11 mouse cellular contexts compared by ENCODE assay signal in genomic region chr1:133797327-133797978, GRCm38 (mm10). TPM values are rescaled to one million over a fixed set of nuclear protein-coding genes. Genes with fewer than 3 reads are reported as not detected.
DNase-seq lines count a peak whose midpoint lies in the region; ATAC-seq and TF ChIP-seq lines count a peak whose summit lies in the region.
"Had no signal": no experiment of that assay in that cellular context is flagged by ENCODE, and none has a peak within 500 bp of the region (broad histone marks: within the 10 kb centered on the region; RNA-seq: fewer than 3 reads in every experiment).

No protein-coding gene starts in this region.

- TF ChIP-seq EP300 in lung, postnatal 0 days (IDR thresholded peaks at IDR 0.05) = no peak

- no peaks in the 10 kb centered on the region for H3K9me3 ChIP-seq in forebrain, postnatal 0 days (ENCODE audit: low read length)
- H3K9me3 ChIP-seq in forebrain, embryonic 16.5 days (ENCODE audit: control insufficient read depth, low read length) = no peaks in the 10 kb centered on the region
- H3K9me3 ChIP-seq in lung, postnatal 0 days (ENCODE audit: low read length) = no peaks in the 10 kb centered on the region
- no peaks in the 10 kb centered on the region for H3K9me3 ChIP-seq in intestine, embryonic 14.5 days (ENCODE audit: control insufficient read depth, low read length)
- no peaks in the 10 kb centered on the region for H3K9me3 ChIP-seq in neural tube, embryonic 15.5 days (replicated peaks)

- WGBS in forebrain, postnatal 0 days = 50% methylated on average over 1 of the region's 1 CpGs
- WGBS in forebrain, embryonic 16.5 days = 43% methylated on average over 1 of the region's 1 CpGs
- 70% methylated on average over 1 of the region's 1 CpGs for WGBS in lung, postnatal 0 days
- 85% methylated on average over 1 of the region's 1 CpGs for WGBS in intestine, embryonic 14.5 days
- 56% methylated on average over 1 of the region's 1 CpGs for WGBS in neural tube, embryonic 15.5 days

- no peak overlapping the region for H3K4me3 ChIP-seq in forebrain, postnatal 0 days (ENCODE audit: low read depth, low read length)
- no peak overlapping the region for H3K4me3 ChIP-seq in forebrain, embryonic 16.5 days (replicated peaks; ENCODE audit: low read length)
- no peak overlapping the region for H3K4me3 ChIP-seq in lung, postnatal 0 days (ENCODE audit: low read depth, low read length)
- 0 out of 2 replicates have a peak overlapping the region, but pooled peaks have one; percentile 73 for H3K4me3 ChIP-seq in intestine, embryonic 14.5 days (ENCODE audit: low read depth, low read length)
- no peak overlapping the region for H3K4me3 ChIP-seq in neural tube, embryonic 15.5 days (replicated peaks)

- no peak overlapping the region for H3K27ac ChIP-seq in forebrain, postnatal 0 days (ENCODE audit: low read depth, low read length)
- no peak overlapping the region for H3K27ac ChIP-seq in forebrain, embryonic 16.5 days (ENCODE audit: low read length)
- no peak overlapping the region for H3K27ac ChIP-seq in lung, postnatal 0 days (ENCODE audit: low read length)
- H3K27ac ChIP-seq in intestine, embryonic 14.5 days (ENCODE audit: low read depth) = no peak overlapping the region
- no peak overlapping the region for H3K27ac ChIP-seq in neural tube, embryonic 15.5 days (replicated peaks)

- H3K27me3 ChIP-seq in forebrain, postnatal 0 days (ENCODE audit: insufficient read depth, low read length) = no peaks in the 10 kb centered on the region
- H3K27me3 ChIP-seq in forebrain, embryonic 16.5 days (replicated peaks; ENCODE audit: control insufficient read depth, insufficient read depth, low read length) = no peaks in the 10 kb centered on the region
- H3K27me3 ChIP-seq in lung, postnatal 0 days (replicated peaks; ENCODE audit: insufficient read depth, low read length) = no peaks in the 10 kb centered on the region
- H3K27me3 ChIP-seq in intestine, embryonic 14.5 days (replicated peaks; ENCODE audit: control insufficient read depth, insufficient read depth, low read length) = no peaks in the 10 kb centered on the region
- no peaks in the 10 kb centered on the region; the same call in 1 of the 2 replicates for H3K27me3 ChIP-seq in neural tube, embryonic 15.5 days (replicated peaks)

- no peak for ATAC-seq in forebrain, postnatal 0 days
- no peak for ATAC-seq in forebrain, embryonic 16.5 days
- ATAC-seq in lung, postnatal 0 days = no peak
- ATAC-seq in intestine, embryonic 14.5 days (replicated peaks; ENCODE audit: low FRiP score, low TSS enrichment, low read depth) = no peak
- ATAC-seq in neural tube, embryonic 15.5 days (ENCODE audit: low FRiP score) = no peak
- ATAC-seq in CD4-positive, CD25-positive, alpha-beta regulatory T cell, adult 4 months = no peak

- H3K9ac ChIP-seq in forebrain, postnatal 0 days = no peak overlapping the region
- no peak overlapping the region for H3K9ac ChIP-seq in forebrain, embryonic 16.5 days (replicated peaks; ENCODE audit: low read depth, low read length)
- H3K9ac ChIP-seq in lung, postnatal 0 days (replicated peaks; ENCODE audit: low read depth) = no peak overlapping the region
- H3K9ac ChIP-seq in intestine, embryonic 14.5 days (ENCODE audit: low read length) = no peak overlapping the region
- H3K9ac ChIP-seq in neural tube, embryonic 15.5 days (replicated peaks) = no peak overlapping the region

- TF ChIP-seq CTCF in forebrain, postnatal 0 days (IDR thresholded peaks at IDR 0.05; ENCODE audit: low read depth) = no peak
- no peak for TF ChIP-seq CTCF in lung, postnatal 0 days (IDR thresholded peaks at IDR 0.05)

- no peak for DNase-seq in forebrain, postnatal 0 days
- DNase-seq in lung, postnatal 0 days (ENCODE audit: low spot score) = no peak
- DNase-seq in lung, postnatal 36 days = no peak
- no peak for DNase-seq in intestine, embryonic 14.5 days (ENCODE audit: low spot score)
- DNase-seq in testis, postnatal 10 days (ENCODE audit: low spot score) = no peak
- DNase-seq: gastrocnemius, postnatal 14 days; kidney, postnatal 10 days; retina, postnatal 1 day had no signal

- no peaks in the 10 kb centered on the region for H3K36me3 ChIP-seq in forebrain, postnatal 0 days (ENCODE audit: insufficient read depth)
- H3K36me3 ChIP-seq in forebrain, embryonic 16.5 days (ENCODE audit: control insufficient read depth, insufficient read depth) = no peaks in the 10 kb centered on the region
- no peaks in the 10 kb centered on the region for H3K36me3 ChIP-seq in lung, postnatal 0 days (ENCODE audit: insufficient read depth, low read length)
- 0 out of 2 replicates have a peak, but pooled peaks cover 4% of the 10 kb centered on the region for H3K36me3 ChIP-seq in intestine, embryonic 14.5 days (ENCODE audit: control insufficient read depth, insufficient read depth, low read length)
- H3K36me3 ChIP-seq in neural tube, embryonic 15.5 days = no peaks in the 10 kb centered on the region

- H3K4me2 ChIP-seq in forebrain, postnatal 0 days (ENCODE audit: low read depth) = 0 out of 2 replicates have a peak overlapping the region, but pooled peaks have one; percentile 76
- no peak overlapping the region for H3K4me2 ChIP-seq in forebrain, embryonic 16.5 days (ENCODE audit: low read length)
- H3K4me2 ChIP-seq in lung, postnatal 0 days (replicated peaks; ENCODE audit: low read depth, low read length) = peak overlapping the region; percentile 89; the same call in 1 of the 2 replicates
- peak overlapping the region; percentile 82 for H3K4me2 ChIP-seq in intestine, embryonic 14.5 days (ENCODE audit: low read length)
- H3K4me2 ChIP-seq in neural tube, embryonic 15.5 days = peak overlapping the region; percentile 91

- peaks cover 8% of the 10 kb centered on the region; the same call in 1 of the 2 replicates for H3K4me1 ChIP-seq in forebrain, postnatal 0 days (ENCODE audit: insufficient read depth)
- H3K4me1 ChIP-seq in forebrain, embryonic 16.5 days (replicated peaks; ENCODE audit: control insufficient read depth, insufficient read depth, low read length) = peaks cover 22% of the 10 kb centered on the region
- H3K4me1 ChIP-seq in lung, postnatal 0 days (ENCODE audit: insufficient read depth, low read depth, low read length) = peaks cover 21% of the 10 kb centered on the region; the same call in 1 of the 2 replicates
- H3K4me1 ChIP-seq in intestine, embryonic 14.5 days (replicated peaks; ENCODE audit: control insufficient read depth, insufficient read depth, low read length) = peaks cover 33% of the 10 kb centered on the region
- H3K4me1 ChIP-seq in neural tube, embryonic 15.5 days = peaks cover 39% of the 10 kb centered on the region

RNA-seq across cellular contexts. Expression of gene Atp2b4, which starts 3.4 kb away (rescaled TPM):
- total RNA-seq in forebrain, postnatal 0 days (2014; rRNA removed) = 60.2 and 69.1 TPM in 2 replicates
- polyA plus RNA-seq in forebrain, postnatal 0 days (2015; fragmentation: Nextera tagmentation; extraction: Ambion mirVana) = 6.5 and 11.4 TPM in 2 replicates
- 9.3 and 11.1 TPM in 2 replicates for polyA plus RNA-seq in forebrain, embryonic 16.5 days (2015; fragmentation: Nextera tagmentation; extraction: Ambion mirVana)
- 7.8 and 8.5 TPM in 2 replicates for polyA plus RNA-seq in lung, postnatal 0 days (2015; fragmentation: Nextera tagmentation; extraction: Ambion mirVana)
- polyA plus RNA-seq in intestine, embryonic 14.5 days (2014; fragmentation: Nextera tagmentation; extraction: Ambion mirVana) = 30.7 and 32.3 TPM in 2 replicates
- polyA plus RNA-seq in neural tube, embryonic 15.5 days (2015; fragmentation: Nextera tagmentation; extraction: Ambion mirVana) = 13.6 and 17.1 TPM in 2 replicates
- 10 to 100 TPM in 1 of 2 experiments, 1 to 10 TPM in 1; 9.6 to 12.8 TPM for polyA plus RNA-seq in CD4-positive, CD25-positive, alpha-beta regulatory T cell, adult 4 months (2017; shearing (Covaris generic))
